Mouse (Mus musculus) hindbrain, postnatal 0 days (tissue): ENCODE measurements around the gene Snrpe. TPM values are rescaled to one million over a fixed set of nuclear protein-coding genes. Genes with fewer than 3 reads are reported as not detected.
A peak's percentile ranks its signal among the peaks of the same experiment; 100 is the strongest.

Source experiments
- ATAC-seq: fragments of 200-750 bp; cut with Nextera tagmentation; 2 replicates; pipeline ENCODE4 v1.8.0; 2017; ENCODE audit warnings: mild to moderate bottlenecking, moderate TSS enrichment, moderate library complexity
- DNase-seq: peaks from one replicate; pipeline ENCODE4 v3.0.0-alpha.2; 2015; ENCODE audit warnings: low spot score
- H3K27ac ChIP-seq: fragments of 300-500 bp; sonication (generic); 2 replicates; pipeline ENCODE4 v1.5.1; 2014; ENCODE audit warnings: mild to moderate bottlenecking
- H3K27me3 ChIP-seq: fragments of 300-500 bp; sonication (generic); 2 replicates; pipeline ENCODE4 v1.6.1; 2014; ENCODE audit warnings: low read length, mixed read lengths; ENCODE audit not compliant: insufficient read depth
- H3K36me3 ChIP-seq: fragments of 300-500 bp; sonication (generic); 2 replicates; pipeline ENCODE4 v1.6.1; 2014; ENCODE audit warnings: low read length, mixed read lengths; ENCODE audit not compliant: insufficient read depth
- H3K4me1 ChIP-seq: fragments of 300-500 bp; sonication (generic); 2 replicates; pipeline ENCODE4 v1.6.1; 2014; ENCODE audit warnings: antibody characterized with exemption, low read length, mixed read lengths; ENCODE audit not compliant: insufficient read depth
- H3K4me2 ChIP-seq: fragments of 300-500 bp; sonication (generic); 2 replicates; pipeline ENCODE4 v1.6.1; 2014; ENCODE audit warnings: low read depth, mild to moderate bottlenecking, low read length, moderate library complexity, mixed read lengths
- H3K4me3 ChIP-seq: fragments of 300-500 bp; sonication (generic); 2 replicates; pipeline ENCODE4 v1.5.1; 2014; ENCODE audit warnings: low read length
- H3K9ac ChIP-seq: fragments of 300-500 bp; sonication (generic); replicated peaks from 2 replicates; pipeline ENCODE4 v1.6.1; 2014; ENCODE audit warnings: mild to moderate bottlenecking, low read length, moderate library complexity, mixed read lengths
- H3K9me3 ChIP-seq: fragments of 300-500 bp; sonication (generic); 2 replicates; pipeline ENCODE4 v1.6.1; 2016; ENCODE audit warnings: low read length, mixed read lengths
- CTCF ChIP-seq: IDR thresholded peaks from 2 replicates; pipeline ENCODE4 v1.5.1; 2016; ENCODE audit warnings: antibody characterized with exemption, control low read depth, low read depth
- WGBS: fragments of 180-500 bp; shearing (Covaris S2); extraction: QIAGEN DNeasy Blood & Tissue Kit; methylation state at CpG from one replicate; pipeline ENCODE4 v1.1.7; 2014; 5-methylcytosine and 5-hydroxymethylcytosine counted together
- polyA plus RNA-seq: library from polyadenylated mRNA; unstranded; fragments of >200 nt; fragmentation: Nextera tagmentation; extraction: Ambion mirVana; gene quantifications from 2 replicates; pipeline ENCODE4 v1.2.1, GENCODE M21; 2015
- total RNA-seq: library from RNA; depleted of rRNA; stranded (reverse); fragments of >200 nt; gene quantifications from 2 replicates; pipeline ENCODE4 v1.2.3, GENCODE M21; 2014; rRNA removed

Gene Snrpe
- total and polyA plus RNA-seq, 2 experiments from 2014 or later, result 106 to 415 TPM

- Histone ChIP-seq H3K9me3 (no peaks in the 10 kb centered on the region), H3K27ac (no peak overlapping the region), H3K27me3 (no peaks in the 10 kb centered on the region), H3K4me2 (no peak overlapping the region), H3K4me3 (no peak overlapping the region), H3K9ac (no peak overlapping the region), H3K36me3 (peaks cover 11% of the 10 kb centered on the region; the same call in 1 of the 2 replicates), H3K4me1 (no peaks in the 10 kb centered on the region)
- ATAC-seq (no peak), DNase-seq (no peak)
- TF ChIP-seq CTCF, result no peak
- WGBS, result 83% methylated on average over 1 of the region's 1 CpGs
Observed at GRCm38 (mm10) chr1:133611436-133611835, 1.3 kb upstream of the Snrpe start.

- TF ChIP-seq CTCF, result no peak
- H3K4me3 ChIP-seq, result peak overlapping the region; percentile 95; the same call in 1 of the 2 replicates
- H3K4me2 ChIP-seq, result no peak overlapping the region
- H3K4me1 ChIP-seq, result no peaks in the 10 kb centered on the region
- DNase-seq (no peak), ATAC-seq (0 out of 2 replicates have a peak, but pooled peaks have one; percentile 18)
- 57% methylated on average over 6 of the region's 6 CpGs for WGBS
- no peaks in the 10 kb centered on the region for H3K27me3 ChIP-seq
- no peaks in the 10 kb centered on the region for H3K9me3 ChIP-seq
- peaks cover 16% of the 10 kb centered on the region; the same call in 1 of the 2 replicates for H3K36me3 ChIP-seq
- no peak overlapping the region for H3K9ac ChIP-seq
- H3K27ac ChIP-seq, result no peak overlapping the region
Observed at GRCm38 (mm10) chr1:133610601-133611000, 510 bp upstream of the Snrpe start.

- no peak overlapping the region for H3K9ac ChIP-seq
- no peaks in the 10 kb centered on the region for H3K27me3 ChIP-seq
- 96% methylated on average over 4 of the region's 4 CpGs for WGBS
- no peaks in the 10 kb centered on the region for H3K9me3 ChIP-seq
- no peak for TF ChIP-seq CTCF
- no peak overlapping the region for H3K27ac ChIP-seq
- no peaks in the 10 kb centered on the region for H3K4me1 ChIP-seq
- peaks cover 51% of the 10 kb centered on the region for H3K36me3 ChIP-seq
- H3K4me2 ChIP-seq, result no peak overlapping the region
- no peak overlapping the region for H3K4me3 ChIP-seq
- no peak for ATAC-seq
- DNase-seq, result no peak
Observed at GRCm38 (mm10) chr1:133603174-133603573, 6.9 kb downstream of the Snrpe start.

- Histone ChIP-seq H3K9me3 (no peaks in the 10 kb centered on the region), H3K4me3 (no peak overlapping the region), H3K36me3 (no peaks in the 10 kb centered on the region), H3K4me1 (peaks cover 6% of the 10 kb centered on the region; the same call in 1 of the 2 replicates), H3K9ac (no peak overlapping the region), H3K4me2 (0 out of 2 replicates have a peak overlapping the region, but pooled peaks have one; percentile 2), H3K27me3 (no peaks in the 10 kb centered on the region), H3K27ac (peak overlapping the region; percentile 68)
- TF ChIP-seq CTCF, result peak; percentile 76
- 6% methylated on average over 4 of the region's 4 CpGs for WGBS
- peak; percentile 89 for DNase-seq
- ATAC-seq, result peak; percentile 92
Observed at GRCm38 (mm10) chr1:133596298-133597007, 13.6 kb downstream of the Snrpe start.

GRCm38 (mm10) chr1:133585995-133586537 lies 24.0 kb downstream of the Snrpe start:
- Histone ChIP-seq H3K9ac (no peak overlapping the region), H3K27ac (no peak overlapping the region), H3K4me1 (no peaks in the 10 kb centered on the region), H3K36me3 (no peaks in the 10 kb centered on the region), H3K9me3 (no peaks in the 10 kb centered on the region), H3K27me3 (no peaks in the 10 kb centered on the region), H3K4me2 (no peak overlapping the region), H3K4me3 (no peak overlapping the region)
- peak; percentile 27 for DNase-seq
- TF ChIP-seq CTCF, result peak; percentile 47
- no peak for ATAC-seq
- 68% methylated on average over 6 of the region's 6 CpGs for WGBS

- Histone ChIP-seq H3K4me1 (no peaks in the 10 kb centered on the region), H3K4me2 (no peak overlapping the region), H3K27me3 (no peaks in the 10 kb centered on the region), H3K9me3 (peaks cover 1% of the 10 kb centered on the region; the same call in 1 of the 2 replicates), H3K4me3 (no peak overlapping the region), H3K9ac (no peak overlapping the region), H3K36me3 (no peaks in the 10 kb centered on the region), H3K27ac (no peak overlapping the region)
- no peak for TF ChIP-seq CTCF
- WGBS, result 84% methylated on average over 11 of the region's 11 CpGs
- DNase-seq (no peak), ATAC-seq (no peak)
Observed at GRCm38 (mm10) chr1:133571293-133571692, 38.8 kb downstream of the Snrpe start.

Other genes with a start within 250 kb of the Snrpe start
- 36.7 and 49.7 TPM in 2 replicates for gene Etnk2, start 246.7 kb downstream of the Snrpe start, total RNA-seq
- 27.4 and 29.6 TPM in 2 replicates for gene Etnk2, start 246.7 kb downstream of the Snrpe start, polyA plus RNA-seq
- 13.1 and 16.8 TPM in 2 replicates for gene Sox13, start 185.9 kb downstream of the Snrpe start, total RNA-seq
- gene Sox13, start 185.9 kb downstream of the Snrpe start, polyA plus RNA-seq, result 2.9 and 3.3 TPM in 2 replicates
- 6.0 and 7.8 TPM in 2 replicates for gene Zbed6, start 50.6 kb upstream of the Snrpe start, total RNA-seq
- 0.15 and 0.87 TPM in 2 replicates for gene Zbed6, start 50.6 kb upstream of the Snrpe start, polyA plus RNA-seq
- gene Gm38394, start 51.0 kb upstream of the Snrpe start, total RNA-seq, result 5.1 and 5.3 TPM in 2 replicates
- 1.2 and 1.7 TPM in 2 replicates for gene Gm38394, start 51.0 kb upstream of the Snrpe start, polyA plus RNA-seq
- 0.10 TPM in 1 of 2 replicates, not detected in the other for gene Lax1, start 79.8 kb upstream of the Snrpe start, total RNA-seq
- gene Lax1, start 79.8 kb upstream of the Snrpe start, polyA plus RNA-seq, result 0.08 and 0.13 TPM in 2 replicates
- 56.6 and 57.3 TPM in 2 replicates for gene Atp2b4, start 190.8 kb upstream of the Snrpe start, total RNA-seq
- gene Atp2b4, start 190.8 kb upstream of the Snrpe start, polyA plus RNA-seq, result 13.2 and 13.4 TPM in 2 replicates